Mouse (Mus musculus): ENCODE measurements at regions not wholly inside any gene's neighbourhood (a gene's known extent, or its start where the extent isn't known, plus 50 kb on each side); places are given as distances from the start of the nearest gene placed in this dataset.

DNA sequence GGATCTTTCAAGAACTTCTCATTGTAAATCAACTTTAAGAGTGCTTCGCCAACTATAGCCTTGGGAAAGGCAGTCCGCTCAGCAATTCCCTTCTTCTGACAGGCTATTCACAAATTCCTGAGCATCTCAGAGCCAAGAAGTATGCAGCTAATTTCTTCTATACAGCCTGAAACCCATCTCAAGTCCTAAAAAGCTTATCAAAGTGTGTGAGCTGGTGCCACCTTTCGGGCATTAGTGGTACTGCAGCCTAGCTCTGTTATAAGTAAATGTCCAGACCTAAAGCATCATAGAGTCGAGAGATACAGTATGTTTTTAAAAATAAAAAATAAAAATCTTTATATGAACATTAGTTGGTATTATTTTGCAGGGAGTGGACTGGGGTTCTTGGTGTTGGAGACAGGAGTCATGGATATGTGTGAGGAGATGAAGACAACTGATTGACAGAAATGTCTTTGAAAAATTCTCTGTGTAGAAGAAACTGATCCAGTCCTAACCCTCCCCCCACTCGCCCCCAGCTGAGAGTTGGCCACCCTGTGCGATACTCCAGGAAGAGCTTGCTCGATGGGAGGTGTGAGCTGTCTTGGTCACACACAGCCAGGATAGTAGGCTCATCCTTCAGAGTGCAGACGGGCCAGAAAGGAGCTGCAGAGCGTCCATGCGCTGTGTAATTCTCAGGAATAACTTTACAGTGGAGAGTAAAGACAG is 56.4 kb downstream of the Bod1 start:
- peak; percentile 44 for TF ChIP-seq CTCF (IDR thresholded peaks at IDR 0.05; ENCODE audit: low read depth, low read length)
- no peak for TF ChIP-seq POLR2A (IDR thresholded peaks at IDR 0.05; ENCODE audit: extremely low read depth, insufficient read depth, low read length)
- Histone ChIP-seq H3K4me3 (ENCODE audit: insufficient read depth, low read depth, low read length) (no peak overlapping the region), H3K4me1 (ENCODE audit: control insufficient read depth, insufficient read depth, low read length) (no peaks in the 10 kb centered on the region), H3K79me2 (ENCODE audit: control insufficient read depth, insufficient read depth, low read length) (no peaks in the 10 kb centered on the region), H3K27ac (replicated peaks; ENCODE audit: insufficient read depth, low read depth, low read length) (no peak overlapping the region), H3K36me3 (ENCODE audit: control insufficient read depth, insufficient read depth, low read length) (no peaks in the 10 kb centered on the region), H3K27me3 (ENCODE audit: control insufficient read depth, insufficient read depth, low read length) (no peaks in the 10 kb centered on the region), H3K9ac (ENCODE audit: low read depth, low read length) (no peak overlapping the region)
- WGBS, result 60% methylated on average over 10 of the region's 10 CpGs
- DNase-seq (ENCODE audit: extremely low read depth, low read depth, low spot score), result peak; percentile 27

DNA sequence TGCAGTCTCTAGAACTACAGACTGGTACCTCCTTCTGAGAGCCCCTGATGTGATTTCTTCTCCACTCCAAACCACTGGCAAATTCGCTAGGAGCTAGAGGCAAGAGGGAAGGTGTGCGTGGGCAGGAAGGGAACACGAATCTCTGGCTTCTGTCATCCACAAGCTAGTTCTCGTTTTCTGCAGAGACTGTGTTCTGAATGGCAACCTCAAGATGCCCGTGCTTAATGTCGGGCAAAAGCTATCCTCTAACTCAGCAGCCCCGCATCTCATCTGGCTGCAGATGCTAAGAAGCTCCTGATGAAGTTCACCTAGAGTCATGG is 57.3 kb downstream of the Bod1 start:
- TF ChIP-seq POLR2A (IDR thresholded peaks at IDR 0.05; ENCODE audit: extremely low read depth, insufficient read depth, low read length) (no peak), CTCF (IDR thresholded peaks at IDR 0.05; ENCODE audit: low read depth, low read length) (no peak)
- Histone ChIP-seq H3K27me3 (ENCODE audit: control insufficient read depth, insufficient read depth, low read length) (no peaks in the 10 kb centered on the region), H3K9ac (ENCODE audit: low read depth, low read length) (no peak overlapping the region), H3K27ac (replicated peaks; ENCODE audit: insufficient read depth, low read depth, low read length) (no peak overlapping the region), H3K79me2 (ENCODE audit: control insufficient read depth, insufficient read depth, low read length) (no peaks in the 10 kb centered on the region), H3K4me1 (ENCODE audit: control insufficient read depth, insufficient read depth, low read length) (no peaks in the 10 kb centered on the region), H3K36me3 (ENCODE audit: control insufficient read depth, insufficient read depth, low read length) (no peaks in the 10 kb centered on the region), H3K4me3 (ENCODE audit: insufficient read depth, low read depth, low read length) (no peak overlapping the region)
- DNase-seq (ENCODE audit: extremely low read depth, low read depth, low spot score), result no peak
- WGBS, result 78% methylated on average over 7 of the region's 7 CpGs

DNA sequence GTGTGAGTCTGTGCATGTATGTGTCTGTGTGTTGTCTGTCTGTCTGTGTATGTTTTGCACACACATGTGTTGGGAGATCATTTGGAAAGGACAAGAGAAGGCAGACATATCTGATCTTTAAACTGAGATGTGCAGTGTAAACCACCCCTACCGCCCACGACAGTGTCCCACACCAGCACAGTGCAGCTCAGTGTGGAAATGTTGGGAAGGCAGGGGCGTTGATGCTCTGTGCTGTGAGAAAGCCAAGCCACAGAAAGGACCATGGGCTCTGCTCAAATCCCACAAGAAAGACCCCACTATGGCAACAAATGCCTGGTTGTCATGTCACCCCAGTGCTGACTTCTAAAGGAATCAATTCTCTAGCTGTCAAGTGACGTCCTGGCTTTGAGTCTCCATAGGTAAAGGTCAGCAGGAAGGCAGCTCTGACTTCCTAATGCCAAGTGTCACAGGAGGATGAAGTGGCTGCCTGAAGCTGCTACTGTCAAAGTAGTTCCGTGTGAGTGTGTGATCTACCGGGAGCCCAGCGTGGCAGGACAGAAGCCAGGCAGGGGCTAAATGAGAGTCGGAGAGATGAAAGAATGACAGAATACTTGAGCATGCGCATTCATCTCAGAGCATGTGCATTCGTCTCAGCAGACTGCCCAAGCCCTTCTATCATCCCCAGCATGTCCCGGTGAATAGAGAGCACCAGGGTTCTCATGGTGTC is 57.8 kb downstream of the Bod1 start:
- Histone ChIP-seq H3K27ac (replicated peaks; ENCODE audit: insufficient read depth, low read depth, low read length) (no peak overlapping the region), H3K4me1 (ENCODE audit: control insufficient read depth, insufficient read depth, low read length) (no peaks in the 10 kb centered on the region), H3K36me3 (ENCODE audit: control insufficient read depth, insufficient read depth, low read length) (no peaks in the 10 kb centered on the region), H3K9ac (ENCODE audit: low read depth, low read length) (no peak overlapping the region), H3K4me3 (ENCODE audit: insufficient read depth, low read depth, low read length) (no peak overlapping the region), H3K27me3 (ENCODE audit: control insufficient read depth, insufficient read depth, low read length) (no peaks in the 10 kb centered on the region), H3K79me2 (ENCODE audit: control insufficient read depth, insufficient read depth, low read length) (no peaks in the 10 kb centered on the region)
- no peak for TF ChIP-seq CTCF (IDR thresholded peaks at IDR 0.05; ENCODE audit: low read depth, low read length)
- no peak for TF ChIP-seq POLR2A (IDR thresholded peaks at IDR 0.05; ENCODE audit: extremely low read depth, insufficient read depth, low read length)
- DNase-seq (ENCODE audit: extremely low read depth, low read depth, low spot score), result no peak
- 76% methylated on average over 11 of the region's 11 CpGs for WGBS

DNA sequence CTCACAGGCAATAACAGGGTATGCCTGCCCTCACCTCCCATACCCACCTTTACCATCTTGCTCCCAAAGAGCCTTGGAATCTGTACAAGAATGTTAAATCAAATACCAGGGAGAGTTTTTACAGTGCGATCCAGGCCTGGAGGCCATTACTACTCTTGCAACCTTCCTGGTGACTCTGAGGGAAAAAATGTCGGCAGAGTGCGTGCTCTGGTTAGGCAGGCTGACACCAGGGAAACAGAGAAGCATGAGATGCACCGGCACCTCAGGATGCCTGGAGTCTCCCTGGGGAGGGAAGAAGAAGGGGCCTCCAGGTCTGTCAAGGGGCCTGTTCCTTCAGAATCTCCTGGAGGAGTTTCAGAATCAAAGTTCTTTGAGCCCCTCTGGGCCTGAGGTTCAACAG is 63.2 kb downstream of the Bod1 start:
- WGBS, result 85% methylated on average over 4 of the region's 4 CpGs

DNA sequence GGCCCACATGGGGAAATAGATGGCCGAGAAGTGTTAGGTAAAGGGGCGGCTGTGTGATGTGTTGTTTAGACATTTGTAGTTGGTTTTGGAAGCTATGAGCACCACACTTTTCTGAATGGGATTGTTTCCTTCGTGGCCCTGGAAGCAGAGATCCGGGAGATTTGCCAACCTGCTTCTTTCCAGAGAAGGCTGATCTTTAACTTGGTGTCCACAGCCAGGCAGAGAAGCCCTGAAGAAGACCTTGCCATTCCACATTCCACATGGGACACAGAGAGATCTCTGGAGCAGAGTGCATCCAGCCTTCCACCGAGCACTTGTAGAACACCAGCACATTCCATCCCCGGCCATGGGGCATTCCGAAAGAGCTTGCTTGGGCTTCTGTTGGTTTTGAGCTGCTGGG is 70.2 kb downstream of the Bod1 start:
- DNase-seq (ENCODE audit: extremely low read depth, low read depth, low spot score), result no peak
- WGBS, result 82% methylated on average over 7 of the region's 7 CpGs
- TF ChIP-seq CTCF (IDR thresholded peaks at IDR 0.05; ENCODE audit: low read depth, low read length) (no peak), POLR2A (IDR thresholded peaks at IDR 0.05; ENCODE audit: extremely low read depth, insufficient read depth, low read length) (no peak)
- no peak overlapping the region for H3K9ac ChIP-seq (ENCODE audit: low read depth, low read length)
- H3K4me3 ChIP-seq (ENCODE audit: insufficient read depth, low read depth, low read length), result no peak overlapping the region
- H3K79me2 ChIP-seq (ENCODE audit: control insufficient read depth, insufficient read depth, low read length), result no peaks in the 10 kb centered on the region
- no peaks in the 10 kb centered on the region for H3K36me3 ChIP-seq (ENCODE audit: control insufficient read depth, insufficient read depth, low read length)
- no peaks in the 10 kb centered on the region for H3K4me1 ChIP-seq (ENCODE audit: control insufficient read depth, insufficient read depth, low read length)
- no peaks in the 10 kb centered on the region for H3K27me3 ChIP-seq (ENCODE audit: control insufficient read depth, insufficient read depth, low read length)
- H3K27ac ChIP-seq (replicated peaks; ENCODE audit: insufficient read depth, low read depth, low read length), result no peak overlapping the region

More for the DNA sequence above, 63.2 kb downstream of the Bod1 start:
- H3K9ac ChIP-seq (ENCODE audit: low read depth, low read length), result no peak overlapping the region
- H3K36me3 ChIP-seq (ENCODE audit: control insufficient read depth, insufficient read depth, low read length), result no peaks in the 10 kb centered on the region
- no peaks in the 10 kb centered on the region for H3K79me2 ChIP-seq (ENCODE audit: control insufficient read depth, insufficient read depth, low read length)
- H3K4me1 ChIP-seq (ENCODE audit: control insufficient read depth, insufficient read depth, low read length), result no peaks in the 10 kb centered on the region
- TF ChIP-seq CTCF (IDR thresholded peaks at IDR 0.05; ENCODE audit: low read depth, low read length) (no peak), POLR2A (IDR thresholded peaks at IDR 0.05; ENCODE audit: extremely low read depth, insufficient read depth, low read length) (no peak)
- H3K4me3 ChIP-seq (ENCODE audit: insufficient read depth, low read depth, low read length), result no peak overlapping the region
- H3K27ac ChIP-seq (replicated peaks; ENCODE audit: insufficient read depth, low read depth, low read length), result no peak overlapping the region
- no peak for DNase-seq (ENCODE audit: extremely low read depth, low read depth, low spot score)
- no peaks in the 10 kb centered on the region for H3K27me3 ChIP-seq (ENCODE audit: control insufficient read depth, insufficient read depth, low read length)

DNA sequence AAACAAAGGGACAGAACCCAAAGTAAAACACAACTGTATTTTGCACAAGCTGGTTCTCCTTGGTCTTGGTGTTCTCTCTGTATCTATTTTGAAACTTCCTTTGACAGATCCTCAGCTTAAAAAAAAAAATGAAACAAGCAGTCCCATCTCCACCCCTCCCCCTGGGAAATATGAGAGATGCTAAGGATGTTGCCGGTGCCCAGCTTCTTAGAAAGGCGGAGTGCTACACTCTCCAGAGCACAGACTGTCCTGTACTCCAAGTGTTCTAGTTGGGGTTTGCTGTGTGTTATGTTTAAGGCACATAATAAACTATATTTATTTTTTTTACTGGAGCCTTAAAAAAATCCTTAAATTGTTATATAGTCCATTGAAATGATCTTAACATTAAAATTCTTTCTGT is 78.1 kb downstream of the Bod1 start:
- H3K4me1 ChIP-seq (ENCODE audit: control insufficient read depth, insufficient read depth, low read length), result no peaks in the 10 kb centered on the region
- H3K27me3 ChIP-seq (ENCODE audit: control insufficient read depth, insufficient read depth, low read length), result no peaks in the 10 kb centered on the region
- H3K27ac ChIP-seq (replicated peaks; ENCODE audit: insufficient read depth, low read depth, low read length), result no peak overlapping the region

More for the DNA sequence above, 78.1 kb downstream of the Bod1 start:
- no peaks in the 10 kb centered on the region for H3K36me3 ChIP-seq (ENCODE audit: control insufficient read depth, insufficient read depth, low read length)
- H3K79me2 ChIP-seq (ENCODE audit: control insufficient read depth, insufficient read depth, low read length), result no peaks in the 10 kb centered on the region
- TF ChIP-seq CTCF (IDR thresholded peaks at IDR 0.05; ENCODE audit: low read depth, low read length), result no peak
- TF ChIP-seq POLR2A (IDR thresholded peaks at IDR 0.05; ENCODE audit: extremely low read depth, insufficient read depth, low read length), result no peak
- no peak for DNase-seq (ENCODE audit: extremely low read depth, low read depth, low spot score)
- 94% methylated on average over 2 of the region's 2 CpGs for WGBS
- no peak overlapping the region for H3K9ac ChIP-seq (ENCODE audit: low read depth, low read length)
- no peak overlapping the region for H3K4me3 ChIP-seq (ENCODE audit: insufficient read depth, low read depth, low read length)

Measured in liver, adult 2 months (tissue).